Mouse (Mus musculus) lung, postnatal 0 days (tissue): ENCODE results near the gene Rpp14.

ENCODE experiments used
- CTCF ChIP-seq: IDR thresholded peaks from 2 replicates; pipeline ENCODE4 v1.5.1; 2016; ENCODE audit warnings: antibody characterized with exemption, mild to moderate bottlenecking
- EP300 ChIP-seq: IDR thresholded peaks from 2 replicates; pipeline ENCODE4 v1.6.1; 2016; ENCODE audit warnings: antibody characterized with exemption, mild to moderate bottlenecking, control low read depth

DNA sequence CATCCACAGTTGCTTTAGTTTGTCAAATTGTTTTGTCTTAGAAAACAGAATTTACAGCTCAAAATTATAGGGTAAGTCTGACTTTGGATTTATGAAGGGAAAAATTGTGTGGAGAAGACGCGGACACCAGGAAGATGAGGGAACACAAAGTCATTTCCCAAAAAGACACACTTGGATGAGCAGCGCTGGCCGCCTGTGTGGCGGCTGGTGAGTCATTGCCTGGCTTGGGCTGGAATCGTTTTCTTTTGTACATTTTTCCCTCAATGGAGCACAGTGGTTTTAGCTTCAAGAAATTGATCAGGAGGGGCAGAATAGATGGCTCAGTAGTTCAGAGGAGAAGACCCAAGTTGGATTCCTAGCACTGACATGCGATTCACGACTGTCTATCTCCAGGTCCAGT is 21.7 kb downstream of the Rpp14 start:
- TF ChIP-seq CTCF = no peak
- TF ChIP-seq EP300 = no peak
